Mouse (Mus musculus): ENCODE measurements at regions not wholly inside any gene's neighbourhood (a gene's known extent, or its start where the extent isn't known, plus 50 kb on each side); places are given as distances from the start of the nearest gene placed in this dataset.

- intact Hi-C loops (cut with DNase I), result no loop called here
- no peak for DNase-seq
These were observed 510.3 kb upstream of the Mms22l start for GRCm38 (mm10) chr4:23985956-23986355.

DNA sequence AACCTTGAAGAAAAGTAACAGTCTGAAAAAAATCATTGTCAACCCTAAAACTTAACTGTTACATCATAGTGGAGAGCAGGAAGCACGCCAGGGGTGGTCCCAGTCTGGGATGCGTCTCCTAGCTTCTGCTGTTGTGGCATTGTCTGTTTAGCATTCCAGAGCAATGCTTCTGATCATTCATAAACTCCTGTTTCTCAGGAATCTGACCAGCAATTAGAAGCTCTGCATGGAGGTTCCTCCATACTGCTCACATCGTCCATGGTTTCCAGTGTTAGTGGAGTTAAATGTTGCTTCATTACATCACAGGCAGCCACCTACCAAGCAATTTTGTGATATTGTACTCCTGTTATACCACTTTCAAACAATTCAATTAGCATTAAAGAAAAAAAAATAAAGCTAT lies 502.4 kb upstream of the Mms22l start:
- intact Hi-C loops (cut with DNase I), result no loop called here

DNA sequence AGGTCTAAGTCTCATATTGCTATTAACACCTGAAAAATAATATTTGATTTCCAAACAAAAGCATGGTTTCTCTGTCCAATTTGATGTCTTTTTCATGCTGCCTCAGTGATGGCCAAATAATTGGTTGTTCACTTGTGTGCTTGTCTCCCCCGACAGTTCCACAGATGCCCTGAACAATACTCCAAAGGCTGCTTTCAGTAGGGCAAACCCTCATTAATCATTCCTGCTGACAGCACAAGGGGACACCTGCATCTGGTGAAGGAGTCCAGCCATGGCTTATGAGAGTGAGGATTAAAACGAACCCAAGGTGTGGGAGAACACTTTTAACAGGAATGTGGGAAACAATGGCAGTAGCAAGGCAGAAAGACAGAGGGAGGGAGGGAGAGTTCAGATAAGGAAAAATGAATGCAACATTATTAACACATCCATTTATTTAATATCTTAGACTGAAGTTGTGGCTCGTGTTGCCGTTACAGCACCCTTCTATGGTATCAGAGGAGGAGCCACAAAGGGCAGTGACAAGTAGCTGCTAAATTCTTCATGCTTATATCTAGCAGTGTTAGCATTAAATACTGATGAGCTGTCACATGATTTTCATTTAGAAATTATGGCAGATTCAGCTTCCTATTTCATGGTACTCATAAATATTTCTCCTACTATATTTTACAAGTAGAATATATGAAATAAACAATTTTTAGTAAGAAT lies 501.8 kb upstream of the Mms22l start:
- DNase-seq, result no peak
- intact Hi-C loops (cut with DNase I), result no loop called here

More for the DNA sequence above, 502.4 kb upstream of the Mms22l start:
- DNase-seq, result no peak

- intact Hi-C loops (cut with DNase I), result no loop called here
These were observed 489.8 kb upstream of the Mms22l start for GRCm38 (mm10) chr4:24006257-24006955.

GRCm38 (mm10) chr4:24019178-24020104 lies 476.8 kb upstream of the Mms22l start:
- DNase-seq, result peak in 1 of 2 experiments; percentile 18
- intact Hi-C loops (cut with DNase I), result no loop called here

More at GRCm38 (mm10) chr4:24006257-24006955, 489.8 kb upstream of the Mms22l start:
- no peak for DNase-seq

Small RNA genes lying in the stretch of these regions (microRNA-seq; reads per million reads assigned to microRNA genes)
- 0 reads per million in 2 experiments for gene Gm25978
